Mouse (Mus musculus) limb, embryonic 13.5 days (tissue): ENCODE results near the gene Pou5f1. TPM values are rescaled to one million over a fixed set of nuclear protein-coding genes. Genes with fewer than 3 reads are reported as not detected.

Experiments used
- ATAC-seq: fragments of 200-750 bp; cut with Nextera tagmentation; 2 replicates; pipeline ENCODE4 v1.8.0; 2017; ENCODE audit warnings: low read depth, moderate number of reproducible peaks, moderate TSS enrichment; ENCODE audit not compliant: low FRiP score
- H3K27ac ChIP-seq: fragments of 300-500 bp; sonication (generic); 2 replicates; pipeline ENCODE4 v1.5.1; 2015; ENCODE audit warnings: inconsistent platforms, mild to moderate bottlenecking, moderate library complexity
- H3K27me3 ChIP-seq: fragments of 300-500 bp; sonication (generic); 2 replicates; pipeline ENCODE4 v1.6.1; 2015; ENCODE audit warnings: mild to moderate bottlenecking, inconsistent platforms
- H3K36me3 ChIP-seq: fragments of 300-500 bp; sonication (generic); 2 replicates; pipeline ENCODE4 v1.6.1; 2015; ENCODE audit warnings: inconsistent platforms, mild to moderate bottlenecking, moderate library complexity
- H3K4me1 ChIP-seq: fragments of 300-500 bp; sonication (generic); 2 replicates; pipeline ENCODE4 v1.6.1; 2015; ENCODE audit warnings: inconsistent platforms
- H3K4me2 ChIP-seq: fragments of 300-500 bp; sonication (generic); replicated peaks from 2 replicates; pipeline ENCODE4 v1.6.1; 2015; ENCODE audit warnings: inconsistent platforms, mild to moderate bottlenecking, moderate library complexity
- H3K4me3 ChIP-seq: fragments of 300-500 bp; sonication (generic); 2 replicates; pipeline ENCODE4 v1.5.1; 2015; ENCODE audit warnings: moderate library complexity, mild to moderate bottlenecking, inconsistent platforms
- H3K9ac ChIP-seq: fragments of 300-500 bp; sonication (generic); 2 replicates; pipeline ENCODE4 v1.6.1; 2015; ENCODE audit warnings: mild to moderate bottlenecking, inconsistent platforms
- H3K9me3 ChIP-seq: fragments of 300-500 bp; sonication (generic); 2 replicates; pipeline ENCODE4 v1.6.1; 2016; ENCODE audit warnings: inconsistent platforms
- WGBS: fragments of 180-500 bp; shearing (Covaris S2); methylation state at CpG from one replicate; pipeline ENCODE4 v1.1.7; 2015; 5-methylcytosine and 5-hydroxymethylcytosine counted together
- polyA plus RNA-seq: library from polyadenylated mRNA; unstranded; fragments of >200 nt; fragmentation: Nextera tagmentation; extraction: Ambion mirVana; gene quantifications from 2 replicates; pipeline ENCODE4 v1.2.1, GENCODE M21; 2015

Pou5f1 gene
- polyA plus RNA-seq, 1 experiment from 2014 or later, result 0.23 TPM

- no peak for ATAC-seq
- peak overlapping the region; percentile 87 for H3K4me2 ChIP-seq
- peak overlapping the region; percentile 77 for H3K9ac ChIP-seq
- H3K27me3 ChIP-seq, result no peaks in the 10 kb centered on the region
- H3K27ac ChIP-seq, result no peak overlapping the region
- H3K4me1 ChIP-seq, result peaks cover 35% of the 10 kb centered on the region
- 7% methylated on average over 25 of the region's 25 CpGs for WGBS
- H3K4me3 ChIP-seq, result peak overlapping the region; percentile 63
- H3K9me3 ChIP-seq, result no peaks in the 10 kb centered on the region
- H3K36me3 ChIP-seq, result peaks cover 15% of the 10 kb centered on the region
These were observed 10.3 kb downstream of the Pou5f1 start for GRCm38 (mm10) chr17:35515911-35516640.

GRCm38 (mm10) chr17:35516652-35517500 lies 11.1 kb downstream of the Pou5f1 start, which contains the start of the genes Tcf19 and Cchcr1:
Gene Tcf19, minus strand, starts transcription at chr17:35516824.
Gene Cchcr1, plus strand, starts transcription at chr17:35517100.
- peak within 1 kb of the TSS; percentile 87 for H3K4me2 ChIP-seq
- H3K4me1 ChIP-seq, result peaks cover 35% of the 10 kb centered on the region
- H3K4me3 ChIP-seq, result peak within 1 kb of the TSS; percentile 63
- under 1% methylated on average over 67 of the region's 67 CpGs for WGBS
- no peaks in the 10 kb centered on the region for H3K9me3 ChIP-seq
- H3K9ac ChIP-seq, result peak within 1 kb of the TSS; percentile 77
- H3K27ac ChIP-seq, result peak within 1 kb of the TSS; percentile 61; the same call in 1 of the 2 replicates
- peaks cover 23% of the 10 kb centered on the region for H3K36me3 ChIP-seq
- H3K27me3 ChIP-seq, result no peaks in the 10 kb centered on the region
- ATAC-seq, result peak; percentile 96

GRCm38 (mm10) chr17:35517526-35517925 lies 11.7 kb downstream of the Pou5f1 start:
- Histone ChIP-seq H3K9me3 (no peaks in the 10 kb centered on the region), H3K27me3 (no peaks in the 10 kb centered on the region), H3K36me3 (peaks cover 28% of the 10 kb centered on the region), H3K27ac (peak overlapping the region; percentile 61; the same call in 1 of the 2 replicates), H3K9ac (peak overlapping the region; percentile 74), H3K4me1 (peaks cover 35% of the 10 kb centered on the region), H3K4me3 (peak overlapping the region; percentile 63), H3K4me2 (peak overlapping the region; percentile 87)
- WGBS, result 8% methylated on average over 12 of the region's 12 CpGs
- ATAC-seq, result no peak

- Histone ChIP-seq H3K27me3 (no peaks in the 10 kb centered on the region), H3K4me3 (no peak overlapping the region), H3K4me1 (no peaks in the 10 kb centered on the region), H3K9ac (no peak overlapping the region), H3K9me3 (no peaks in the 10 kb centered on the region), H3K27ac (no peak overlapping the region), H3K36me3 (peaks cover 82% of the 10 kb centered on the region), H3K4me2 (no peak overlapping the region)
- ATAC-seq, result no peak
- WGBS, result 87% methylated on average over 9 of the region's 9 CpGs
These were observed 18.5 kb downstream of the Pou5f1 start for GRCm38 (mm10) chr17:35524354-35524753.

GRCm38 (mm10) chr17:35526644-35527043 lies 20.8 kb downstream of the Pou5f1 start:
- H3K9me3 ChIP-seq, result no peaks in the 10 kb centered on the region
- peaks cover 87% of the 10 kb centered on the region for H3K36me3 ChIP-seq
- H3K27me3 ChIP-seq, result no peaks in the 10 kb centered on the region
- ATAC-seq, result no peak
- no peak overlapping the region for H3K4me3 ChIP-seq
- WGBS, result 68% methylated on average over 8 of the region's 8 CpGs
- no peaks in the 10 kb centered on the region for H3K4me1 ChIP-seq
- H3K4me2 ChIP-seq, result no peak overlapping the region
- H3K27ac ChIP-seq, result no peak overlapping the region
- no peak overlapping the region for H3K9ac ChIP-seq

- 10% methylated on average over 3 of the region's 3 CpGs for WGBS
- H3K27me3 ChIP-seq, result no peaks in the 10 kb centered on the region; the same call in 1 of the 2 replicates
These were observed 26.5 kb downstream of the Pou5f1 start for GRCm38 (mm10) chr17:35532360-35532759.

GRCm38 (mm10) chr17:35532901-35533300 lies 27.1 kb downstream of the Pou5f1 start, which contains the start of gene Psors1c2:
Gene Psors1c2, plus strand, starts transcription at chr17:35533201.
- WGBS, result 21% methylated on average over 7 of the region's 7 CpGs
- Histone ChIP-seq H3K4me2 (no peak within 1 kb of the TSS), H3K4me3 (no peak within 1 kb of the TSS), H3K9me3 (no peaks in the 10 kb centered on the region), H3K27ac (no peak within 1 kb of the TSS), H3K27me3 (no peaks in the 10 kb centered on the region; the same call in 1 of the 2 replicates), H3K9ac (no peak within 1 kb of the TSS), H3K4me1 (no peaks in the 10 kb centered on the region), H3K36me3 (peaks cover 30% of the 10 kb centered on the region)
- no peak for ATAC-seq

More at GRCm38 (mm10) chr17:35532360-35532759, 26.5 kb downstream of the Pou5f1 start:
- Histone ChIP-seq H3K9me3 (no peaks in the 10 kb centered on the region), H3K4me3 (no peak overlapping the region), H3K27ac (no peak overlapping the region), H3K9ac (no peak overlapping the region), H3K36me3 (peaks cover 35% of the 10 kb centered on the region), H3K4me2 (no peak overlapping the region), H3K4me1 (no peaks in the 10 kb centered on the region)
- no peak for ATAC-seq

- Histone ChIP-seq H3K9me3 (no peaks in the 10 kb centered on the region), H3K4me1 (no peaks in the 10 kb centered on the region), H3K9ac (no peak overlapping the region), H3K4me2 (no peak overlapping the region), H3K27me3 (no peaks in the 10 kb centered on the region; the same call in 1 of the 2 replicates), H3K4me3 (no peak overlapping the region), H3K36me3 (peaks cover 15% of the 10 kb centered on the region), H3K27ac (no peak overlapping the region)
- WGBS, result 8% methylated on average over 6 of the region's 6 CpGs
- ATAC-seq, result peak; percentile 64
These were observed 28.5 kb downstream of the Pou5f1 start for GRCm38 (mm10) chr17:35534343-35534742.

GRCm38 (mm10) chr17:35537421-35537820 lies 31.6 kb downstream of the Pou5f1 start:
- no peak for ATAC-seq
- Histone ChIP-seq H3K4me1 (no peaks in the 10 kb centered on the region), H3K4me3 (no peak overlapping the region), H3K9me3 (no peaks in the 10 kb centered on the region), H3K36me3 (no peaks in the 10 kb centered on the region), H3K9ac (no peak overlapping the region), H3K27ac (no peak overlapping the region), H3K4me2 (no peak overlapping the region), H3K27me3 (no peaks in the 10 kb centered on the region; the same call in 1 of the 2 replicates)
- 79% methylated on average over 4 of the region's 4 CpGs for WGBS

- no peaks in the 10 kb centered on the region; the same call in 1 of the 2 replicates for H3K27me3 ChIP-seq
- H3K4me3 ChIP-seq, result no peak overlapping the region
- H3K27ac ChIP-seq, result no peak overlapping the region
- no peaks in the 10 kb centered on the region for H3K36me3 ChIP-seq
- H3K4me2 ChIP-seq, result no peak overlapping the region
- no peak overlapping the region for H3K9ac ChIP-seq
- ATAC-seq, result no peak
- no peaks in the 10 kb centered on the region for H3K4me1 ChIP-seq
- WGBS, result 78% methylated on average over 1 of the region's 1 CpGs
- no peaks in the 10 kb centered on the region for H3K9me3 ChIP-seq
These were observed 32.7 kb downstream of the Pou5f1 start for GRCm38 (mm10) chr17:35538476-35538875.

- Histone ChIP-seq H3K4me1 (no peaks in the 10 kb centered on the region), H3K36me3 (no peaks in the 10 kb centered on the region), H3K27ac (no peak overlapping the region), H3K4me3 (no peak overlapping the region), H3K9me3 (no peaks in the 10 kb centered on the region), H3K27me3 (no peaks in the 10 kb centered on the region), H3K9ac (no peak overlapping the region), H3K4me2 (no peak overlapping the region)
- ATAC-seq, result no peak
- WGBS, result 53% methylated on average over 10 of the region's 10 CpGs
These were observed 33.7 kb downstream of the Pou5f1 start for GRCm38 (mm10) chr17:35539540-35539939.
